Mouse (Mus musculus) liver, embryonic 14.5 days (tissue): Measurements from ENCODE around the gene Vhl. TPM values are rescaled to one million over a fixed set of nuclear protein-coding genes. Genes with fewer than 3 reads are reported as not detected.

ENCODE experiments used
- ATAC-seq: fragments of 200-750 bp; cut with Nextera tagmentation; 2 replicates; pipeline ENCODE4 v1.8.0; 2017; ENCODE audit warnings: moderate number of reproducible peaks, mild to moderate bottlenecking, moderate library complexity; ENCODE audit not compliant: insufficient read depth
- DNase-seq, 3 experiments: peaks; one replicate each; pipeline ENCODE4 v3.0.0-alpha.2; 2012 to 2013; ENCODE audit warnings: low read depth in 3 of 3, low spot score in 3 of 3
- H3K27ac ChIP-seq: fragments of 300-500 bp; sonication (generic); 2 replicates; pipeline ENCODE4 v1.5.1; 2014; ENCODE audit warnings: moderate library complexity, mild to moderate bottlenecking, control low read depth, inconsistent platforms
- H3K27me3 ChIP-seq: fragments of 300-500 bp; sonication (generic); 2 replicates; pipeline ENCODE4 v1.6.1; 2014; ENCODE audit warnings: mild to moderate bottlenecking, low read length, moderate library complexity; ENCODE audit not compliant: control insufficient read depth, insufficient read depth
- H3K36me3 ChIP-seq: fragments of 300-500 bp; sonication (generic); replicated peaks from 2 replicates; pipeline ENCODE4 v1.6.1; 2014; ENCODE audit warnings: low read depth; ENCODE audit not compliant: control insufficient read depth, insufficient read depth
- H3K4me1 ChIP-seq, 2 experiments: fragments of 200-500 bp in 1 of 2; fragments of 300-500 bp in 1 of 2; sonication (generic) in 1 of 2; replicated peaks; 2 replicates each; pipeline ENCODE4 v1.6.1; 2012 to 2014; ENCODE audit warnings: antibody characterized with exemption in 1 of 2, inconsistent platforms in 1 of 2, low read length in 1 of 2; ENCODE audit not compliant: control insufficient read depth in 2 of 2, insufficient read depth in 2 of 2
- H3K4me2 ChIP-seq: fragments of 300-500 bp; sonication (generic); 2 replicates; pipeline ENCODE4 v1.6.1; 2014; ENCODE audit warnings: low read depth, mild to moderate bottlenecking, control low read depth, moderate library complexity
- H3K4me3 ChIP-seq, 2 experiments: fragments of 200-500 bp in 1 of 2; fragments of 300-500 bp in 1 of 2; sonication (generic) in 1 of 2; 2 replicates each; pipeline ENCODE4 v1.5.1; 2012 to 2014; ENCODE audit warnings: low read depth in 2 of 2, low read length in 2 of 2, mild to moderate bottlenecking in 2 of 2, control low read depth in 1 of 2, inconsistent platforms in 1 of 2, moderate library complexity in 1 of 2; ENCODE audit not compliant: insufficient read depth in 1 of 2
- H3K9ac ChIP-seq: fragments of 300-500 bp; sonication (generic); replicated peaks from 2 replicates; pipeline ENCODE4 v1.6.1; 2014; ENCODE audit warnings: mild to moderate bottlenecking, control low read depth, moderate library complexity
- H3K9me3 ChIP-seq: fragments of 300-500 bp; sonication (generic); 2 replicates; pipeline ENCODE4 v1.6.1; 2016; ENCODE audit warnings: low read length, mixed read lengths; ENCODE audit not compliant: control insufficient read depth
- CTCF ChIP-seq: IDR thresholded peaks from 2 replicates; pipeline ENCODE4 v1.5.1; 2016; ENCODE audit warnings: antibody characterized with exemption, low read depth, control low read depth
- EP300 ChIP-seq: IDR thresholded peaks from 2 replicates; pipeline ENCODE4 v1.6.1; 2016; ENCODE audit warnings: antibody characterized with exemption, low read depth
- WGBS: fragments of 180-500 bp; shearing (Covaris S2); extraction: QIAGEN DNeasy Blood & Tissue Kit; methylation state at CpG from one replicate; pipeline ENCODE4 v1.1.7; 2014; ENCODE audit not compliant: insufficient replicate concordance; 5-methylcytosine and 5-hydroxymethylcytosine counted together
- polyA plus RNA-seq, 2 experiments: library from polyadenylated mRNA; depleted of rRNA in 1 of 2; stranded (reverse) in 1 of 2; unstranded in 1 of 2; fragments of >200 nt; fragmentation: Nextera tagmentation in 1 of 2; extraction: Ambion mirVana in 1 of 2; gene quantifications; 2 replicates each; pipeline versions ENCODE4 v1.2.1 to v1.2.3; 2012 to 2014

The Vhl gene
- polyA plus RNA-seq, 2 experiments: 3.9 to 7.4 TPM

DNA sequence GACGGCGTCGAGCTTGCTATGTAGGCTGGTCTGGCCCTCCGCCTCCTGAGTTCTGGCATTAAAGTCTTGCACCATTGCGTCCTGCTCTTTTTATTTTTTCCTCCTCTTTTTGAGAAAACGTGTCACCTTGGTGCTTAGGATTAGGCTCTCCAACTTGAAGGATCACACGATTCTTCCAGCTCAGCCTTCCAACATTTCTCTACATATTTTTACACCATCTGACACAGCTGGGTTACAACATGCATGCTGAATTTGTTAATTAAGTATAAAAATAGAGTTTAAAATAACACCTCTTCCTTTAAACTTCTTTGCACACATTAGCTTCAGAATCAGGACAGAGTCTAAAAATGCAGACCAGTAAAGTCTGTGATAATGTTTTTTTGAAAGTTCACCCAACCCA is 14.5 kb upstream of the Vhl start:
- ATAC-seq: no peak
- H3K4me3 ChIP-seq: no peak overlapping the region
- H3K4me2 ChIP-seq: no peak overlapping the region
- 88% methylated on average over 7 of the region's 7 CpGs for WGBS
- H3K36me3 ChIP-seq: peaks cover 9% of the 10 kb centered on the region
- peaks cover 8 to 9% of the 10 kb centered on the region in 2 experiments for H3K4me1 ChIP-seq
- no peak overlapping the region for H3K9ac ChIP-seq
- no peak for DNase-seq
- no peak overlapping the region for H3K27ac ChIP-seq
- no peaks in the 10 kb centered on the region for H3K9me3 ChIP-seq
- no peak for TF ChIP-seq EP300
- no peak for TF ChIP-seq CTCF
- no peaks in the 10 kb centered on the region for H3K27me3 ChIP-seq

DNA sequence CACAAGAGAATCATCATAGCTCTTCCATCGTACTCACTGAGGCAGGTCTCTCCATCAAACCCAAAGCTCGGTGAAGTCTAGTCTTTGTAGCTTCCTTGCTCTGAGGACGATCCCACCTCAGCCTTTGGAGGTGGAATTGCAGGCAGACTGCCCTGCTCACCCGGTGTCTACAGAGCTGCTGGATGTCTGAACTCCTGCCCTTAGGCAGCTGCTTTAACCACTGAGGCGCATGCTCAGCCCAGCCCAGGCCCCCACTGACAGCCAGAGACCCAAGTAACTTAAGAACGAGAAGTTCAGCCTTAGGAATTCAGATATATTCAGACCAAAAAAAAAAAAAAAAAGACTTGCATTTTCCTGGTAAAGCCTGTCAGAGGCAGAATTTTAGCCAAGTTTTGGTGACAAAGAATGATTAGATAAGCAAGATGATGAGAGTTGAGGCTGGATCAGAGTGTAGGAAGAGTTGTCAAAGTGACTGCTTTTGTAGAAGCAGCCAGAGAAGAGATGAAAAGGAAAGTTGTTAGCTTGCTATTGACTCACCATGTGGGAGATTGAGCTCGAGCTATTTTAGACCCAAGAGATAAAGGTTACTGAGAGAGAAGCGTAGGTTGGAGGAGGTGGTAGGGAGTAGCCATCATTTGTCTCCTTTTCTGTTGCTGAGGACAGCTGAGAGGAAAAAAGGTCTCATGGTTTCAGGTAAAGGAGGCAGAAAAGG is 11.3 kb upstream of the Vhl start:
- DNase-seq (no peak), ATAC-seq (no peak)
- Histone ChIP-seq H3K36me3 (peaks cover 28% of the 10 kb centered on the region), H3K9me3 (no peaks in the 10 kb centered on the region), H3K4me3 (no peak overlapping the region), H3K27ac (no peak overlapping the region), H3K27me3 (no peaks in the 10 kb centered on the region), H3K4me2 (no peak overlapping the region), H3K9ac (no peak overlapping the region), H3K4me1 (no peaks in the 10 kb centered on the region)
- TF ChIP-seq CTCF (no peak), EP300 (no peak)
- 77% methylated on average over 8 of the region's 8 CpGs for WGBS

DNA sequence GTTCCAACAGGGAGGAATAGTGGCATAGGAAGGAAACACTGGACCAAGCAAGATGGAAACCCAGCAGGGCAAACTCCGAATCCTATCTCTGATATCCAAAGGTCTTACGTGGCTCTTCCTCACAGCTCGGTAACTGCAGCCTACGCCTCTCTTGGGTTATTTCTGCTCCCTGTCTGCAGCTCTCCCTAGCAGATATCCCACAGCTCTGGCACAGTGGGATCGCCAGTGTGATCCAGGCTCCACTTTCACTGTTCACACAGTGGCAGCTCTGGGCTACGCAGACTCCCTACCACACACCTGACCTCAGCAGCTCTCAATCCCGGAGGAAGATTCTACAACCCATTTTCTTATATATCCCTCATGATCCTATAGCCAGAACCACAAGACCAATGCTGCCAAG is 9.6 kb upstream of the Vhl start:
- H3K4me2 ChIP-seq: no peak overlapping the region
- H3K27me3 ChIP-seq: no peaks in the 10 kb centered on the region
- no peak overlapping the region for H3K27ac ChIP-seq
- H3K36me3 ChIP-seq: peaks cover 30% of the 10 kb centered on the region
- 87% methylated on average over 7 of the region's 7 CpGs for WGBS
- H3K9me3 ChIP-seq: no peaks in the 10 kb centered on the region
- no peak for DNase-seq
- no peak for ATAC-seq
- no peak for TF ChIP-seq EP300
- TF ChIP-seq CTCF: no peak
- no peak overlapping the region for H3K9ac ChIP-seq
- no peak overlapping the region for H3K4me3 ChIP-seq
- H3K4me1 ChIP-seq: peaks cover 0 to 4% of the 10 kb centered on the region in 2 experiments; a peak in 1 of 4 replicates

DNA sequence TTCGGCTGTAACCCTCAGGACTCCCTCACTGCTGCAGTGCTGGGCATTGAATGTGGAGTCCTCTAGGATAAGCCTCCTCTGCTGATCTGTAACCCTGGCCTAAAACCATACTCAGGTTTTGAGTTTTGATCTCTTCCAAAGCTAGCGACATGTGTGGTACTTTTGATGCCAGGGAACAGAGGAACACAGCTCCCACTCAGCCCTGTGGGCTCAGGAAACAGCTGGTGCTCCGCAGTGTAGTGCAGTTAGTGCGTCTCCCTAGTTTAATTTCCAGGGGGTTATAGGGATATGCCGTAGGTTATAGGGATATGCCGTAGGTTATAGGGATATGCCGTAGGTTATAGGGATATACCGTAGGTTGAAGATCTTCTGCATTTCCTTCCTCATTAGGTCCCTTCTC is 8.8 kb upstream of the Vhl start:
- H3K4me3 ChIP-seq: no peak overlapping the region
- no peak for DNase-seq
- 87% methylated on average over 8 of the region's 8 CpGs for WGBS
- H3K27me3 ChIP-seq: no peaks in the 10 kb centered on the region
- ATAC-seq: no peak
- no peaks in the 10 kb centered on the region for H3K9me3 ChIP-seq
- no peak overlapping the region for H3K27ac ChIP-seq
- H3K36me3 ChIP-seq: peaks cover 30% of the 10 kb centered on the region
- TF ChIP-seq CTCF (no peak), EP300 (no peak)
- no peak overlapping the region for H3K9ac ChIP-seq
- no peak overlapping the region for H3K4me2 ChIP-seq
- H3K4me1 ChIP-seq: peaks cover 0 to 4% of the 10 kb centered on the region in 2 experiments; a peak in 1 of 4 replicates

DNA sequence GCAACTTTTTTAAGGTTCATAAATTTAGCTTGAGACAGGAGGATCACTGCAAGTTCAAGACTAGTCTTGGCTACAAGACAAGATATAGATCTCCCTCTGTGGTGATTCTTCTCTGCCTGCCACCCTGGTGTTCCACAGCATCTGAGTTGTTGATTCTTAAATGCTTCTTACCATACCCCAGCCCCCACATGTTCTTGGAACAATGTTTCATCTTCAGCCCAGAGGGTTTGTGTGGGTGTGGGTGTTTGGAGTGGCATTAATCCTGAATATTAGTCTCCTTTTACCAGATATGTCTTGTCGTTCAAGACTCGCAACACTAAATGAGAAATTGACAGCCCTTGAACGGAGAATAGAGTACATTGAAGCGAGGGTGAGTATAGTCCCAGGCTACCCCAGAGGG is 8.3 kb upstream of the Vhl start:
- DNase-seq: no peak
- Histone ChIP-seq H3K36me3 (peaks cover 28% of the 10 kb centered on the region), H3K4me2 (no peak overlapping the region), H3K9ac (no peak overlapping the region), H3K9me3 (no peaks in the 10 kb centered on the region), H3K27ac (no peak overlapping the region), H3K27me3 (no peaks in the 10 kb centered on the region), H3K4me1 (peaks cover 0 to 4% of the 10 kb centered on the region in 2 experiments; a peak in 1 of 4 replicates), H3K4me3 (no peak overlapping the region)
- WGBS: 85% methylated on average over 4 of the region's 4 CpGs
- TF ChIP-seq EP300: no peak
- TF ChIP-seq CTCF: no peak
- no peak for ATAC-seq
